Mouse (Mus musculus) hindbrain, embryonic 10.5 days (tissue): ENCODE data around the gene Gpsm2. TPM values are rescaled to one million over a fixed set of nuclear protein-coding genes. Genes with fewer than 3 reads are reported as not detected.

Source experiments
- DNase-seq: peaks from one replicate; pipeline ENCODE4 v3.0.0-alpha.2; 2017; ENCODE audit warnings: low spot score
- H3K27ac ChIP-seq: fragments of 300-500 bp; sonication (generic); 2 replicates; pipeline ENCODE4 v1.5.1; 2016; ENCODE audit warnings: mild to moderate bottlenecking, moderate library complexity
- H3K27me3 ChIP-seq: fragments of 300-500 bp; sonication (generic); 2 replicates; pipeline ENCODE4 v1.6.1; 2016; ENCODE audit warnings: mild to moderate bottlenecking; ENCODE audit not compliant: poor library complexity, insufficient read depth, severe bottlenecking
- H3K36me3 ChIP-seq: fragments of 300-500 bp; sonication (generic); 2 replicates; pipeline ENCODE4 v1.6.1; 2016; ENCODE audit warnings: mild to moderate bottlenecking, moderate library complexity
- H3K4me1 ChIP-seq: fragments of 300-500 bp; sonication (generic); replicated peaks from 2 replicates; pipeline ENCODE4 v1.6.1; 2016; ENCODE audit warnings: mild to moderate bottlenecking
- H3K4me3 ChIP-seq: fragments of 300-500 bp; sonication (generic); 2 replicates; pipeline ENCODE4 v1.5.1; 2016; ENCODE audit warnings: mild to moderate bottlenecking, moderate library complexity
- H3K9me3 ChIP-seq: fragments of 300-500 bp; sonication (generic); 2 replicates; pipeline ENCODE4 v1.6.1; 2016; ENCODE audit warnings: mild to moderate bottlenecking, moderate library complexity
- WGBS: fragments of 180-500 bp; shearing (Covaris S2); methylation state at CpG from one replicate; pipeline ENCODE4 v1.1.7; 2016; 5-methylcytosine and 5-hydroxymethylcytosine counted together
- polyA plus RNA-seq: library from polyadenylated mRNA; unstranded; fragments of >200 nt; fragmentation: Nextera tagmentation; extraction: Ambion mirVana; gene quantifications from 2 replicates; pipeline ENCODE4 v1.2.1, GENCODE M21; 2016

The Gpsm2 gene
- polyA plus RNA-seq, 1 experiment from 2014 or later, result 88.5 TPM

DNA sequence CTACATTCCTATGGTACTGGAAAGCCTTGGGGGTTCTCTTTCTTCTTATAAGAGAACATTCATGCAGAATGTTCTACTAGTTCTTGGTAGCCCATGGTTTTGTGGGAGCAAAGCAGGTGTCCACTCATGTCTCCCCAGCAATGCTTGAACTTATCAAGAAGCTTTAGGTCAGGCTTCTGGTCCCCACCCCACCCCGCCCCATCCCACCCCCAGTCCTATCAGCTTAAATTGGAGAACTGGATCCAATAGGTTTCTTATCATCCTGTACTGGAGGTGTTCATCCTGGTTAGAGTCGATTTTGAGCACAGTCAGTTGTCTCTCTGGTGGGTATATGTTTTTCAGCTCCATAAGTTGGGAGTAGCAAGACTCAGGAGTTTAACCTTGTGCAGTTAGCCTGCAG lies 33.4 kb upstream of the Gpsm2 start:
- Histone ChIP-seq H3K9me3 (no peaks in the 10 kb centered on the region), H3K4me1 (no peaks in the 10 kb centered on the region), H3K27me3 (no peaks in the 10 kb centered on the region), H3K27ac (no peak overlapping the region), H3K4me3 (no peak overlapping the region), H3K36me3 (no peaks in the 10 kb centered on the region)
- DNase-seq, result no peak
- WGBS, result 93% methylated on average over 2 of the region's 2 CpGs

DNA sequence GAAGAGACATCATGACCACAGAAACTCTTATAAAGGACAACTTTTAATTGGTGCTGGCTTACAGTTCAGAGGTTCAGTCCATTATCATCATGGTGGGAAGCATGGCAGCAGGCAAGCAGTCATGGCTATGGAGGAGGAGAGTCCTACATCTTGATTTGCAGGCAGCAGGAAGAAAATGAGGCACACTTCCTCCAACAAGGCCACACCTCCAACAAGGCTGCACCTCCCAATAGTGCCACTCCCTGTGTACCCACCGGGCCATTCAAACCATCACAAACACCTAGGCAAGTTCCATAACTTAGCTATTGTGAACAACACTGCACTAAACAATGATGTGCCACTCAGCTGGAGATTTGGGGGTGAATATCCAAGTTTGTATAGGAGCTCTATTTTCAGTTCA lies 32.4 kb upstream of the Gpsm2 start:
- Histone ChIP-seq H3K9me3 (no peaks in the 10 kb centered on the region), H3K4me1 (no peaks in the 10 kb centered on the region), H3K27ac (no peak overlapping the region), H3K27me3 (no peaks in the 10 kb centered on the region), H3K36me3 (no peaks in the 10 kb centered on the region), H3K4me3 (no peak overlapping the region)
- 91% methylated on average over 1 of the region's 1 CpGs for WGBS
- DNase-seq, result no peak

DNA sequence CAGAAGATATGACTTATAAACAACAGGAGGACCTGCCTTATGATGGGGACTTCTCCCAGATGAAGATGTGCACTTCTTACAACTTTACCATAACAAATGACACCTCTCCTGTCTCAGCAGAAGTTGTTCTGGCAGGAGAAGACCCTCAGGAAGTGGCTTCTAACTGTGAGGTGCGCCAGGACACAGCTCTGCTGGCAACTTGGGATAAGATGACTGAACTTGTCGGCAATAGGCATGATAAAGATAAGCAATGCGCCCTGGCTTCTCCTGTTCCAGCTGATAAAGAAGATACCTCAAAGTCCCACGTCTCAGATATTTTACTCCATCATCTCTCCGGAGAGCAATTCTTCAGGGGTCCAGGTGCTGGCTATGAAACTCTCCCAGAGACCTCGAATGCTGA lies 29.6 kb upstream of the Gpsm2 start:
- Histone ChIP-seq H3K27ac (no peak overlapping the region), H3K27me3 (no peaks in the 10 kb centered on the region), H3K4me3 (no peak overlapping the region), H3K36me3 (no peaks in the 10 kb centered on the region), H3K4me1 (no peaks in the 10 kb centered on the region), H3K9me3 (no peaks in the 10 kb centered on the region)
- no peak for DNase-seq
- WGBS, result 86% methylated on average over 6 of the region's 6 CpGs

DNA sequence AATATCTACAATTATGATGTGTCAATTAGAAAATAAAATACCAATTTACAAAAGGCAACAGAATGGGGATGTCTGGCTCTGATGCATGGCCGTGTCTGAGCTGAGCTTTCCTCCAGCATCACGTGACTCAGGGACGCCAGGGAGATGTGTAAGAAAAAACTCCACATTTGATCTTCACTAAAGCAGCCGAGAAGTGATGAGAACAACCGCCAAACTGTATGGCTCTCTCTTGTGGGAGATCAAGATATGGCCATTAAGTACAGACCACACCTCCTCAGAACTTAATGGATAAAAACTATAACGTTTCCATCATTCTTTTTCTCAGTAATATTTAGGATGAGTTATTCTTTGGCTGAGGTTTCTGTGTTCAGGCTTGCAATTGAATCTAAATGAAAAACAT lies 29.0 kb upstream of the Gpsm2 start:
- Histone ChIP-seq H3K9me3 (no peaks in the 10 kb centered on the region), H3K27ac (no peak overlapping the region), H3K27me3 (no peaks in the 10 kb centered on the region), H3K36me3 (no peaks in the 10 kb centered on the region), H3K4me1 (no peaks in the 10 kb centered on the region), H3K4me3 (no peak overlapping the region)
- WGBS, result 76% methylated on average over 6 of the region's 6 CpGs
- no peak for DNase-seq

DNA sequence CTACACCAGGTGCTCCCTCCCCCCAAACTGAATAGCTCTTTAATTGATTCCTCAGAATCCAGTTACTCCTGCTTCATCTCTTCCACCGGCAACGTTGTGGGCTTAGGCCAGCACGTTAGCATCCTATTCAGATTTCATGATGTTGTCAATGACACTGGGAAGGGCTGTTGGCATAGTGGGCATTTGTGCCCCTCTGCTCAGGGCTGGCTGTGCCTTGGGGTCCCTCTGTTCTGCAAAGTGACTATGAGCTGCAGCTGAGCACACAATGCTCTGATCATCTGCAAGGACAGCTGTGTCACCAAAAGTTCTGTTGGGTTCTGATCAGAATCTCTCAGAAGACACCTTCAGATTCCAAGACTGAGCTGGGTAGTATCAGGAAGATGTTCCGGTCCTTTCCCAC lies 22.0 kb upstream of the Gpsm2 start:
- WGBS, result 81% methylated on average over 4 of the region's 4 CpGs
- H3K4me1 ChIP-seq, result no peaks in the 10 kb centered on the region
- H3K4me3 ChIP-seq, result no peak overlapping the region
- no peak for DNase-seq
- no peaks in the 10 kb centered on the region for H3K9me3 ChIP-seq
- H3K27me3 ChIP-seq, result no peaks in the 10 kb centered on the region
- H3K27ac ChIP-seq, result no peak overlapping the region
- H3K36me3 ChIP-seq, result no peaks in the 10 kb centered on the region

DNA sequence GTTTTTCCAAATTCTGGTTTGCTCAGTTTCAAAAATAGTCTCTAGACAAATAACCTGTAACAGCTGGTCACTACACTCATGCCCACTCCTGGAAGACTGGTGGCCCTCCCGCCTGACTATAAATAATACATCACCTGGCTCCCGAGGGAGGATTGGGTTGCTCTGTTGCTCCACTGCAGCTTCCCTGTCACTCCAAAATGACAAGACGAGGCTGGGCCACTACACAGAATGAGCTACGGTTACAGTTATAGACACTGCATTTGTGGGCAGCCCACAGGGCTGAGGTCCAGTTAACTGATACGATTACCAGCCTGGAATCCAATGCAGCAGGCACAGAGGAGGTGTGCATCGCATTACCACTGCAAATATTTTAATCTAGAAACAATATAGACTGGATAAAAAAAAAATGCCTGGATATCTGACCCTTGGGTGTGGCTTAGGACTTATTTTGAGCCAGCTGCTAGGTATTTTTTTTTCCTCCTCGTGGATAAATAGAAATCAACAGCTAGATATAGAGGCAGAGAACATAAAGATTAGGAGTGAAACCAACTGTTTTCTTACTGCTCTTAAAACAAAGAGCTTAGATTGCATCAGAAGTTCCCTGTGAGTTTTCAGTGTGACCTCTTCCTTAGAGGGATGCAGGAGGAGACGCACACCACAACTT lies 17.1 kb upstream of the Gpsm2 start, which contains the start of gene Aknad1:
TSS of gene Aknad1 (plus strand) at position 614 of the 664 bp plus-strand sequence.
- H3K36me3 ChIP-seq, result no peaks in the 10 kb centered on the region
- H3K4me3 ChIP-seq, result no peak within 1 kb of the TSS
- H3K27me3 ChIP-seq, result no peaks in the 10 kb centered on the region
- no peaks in the 10 kb centered on the region for H3K9me3 ChIP-seq
- WGBS, result 68% methylated on average over 8 of the region's 8 CpGs
- H3K27ac ChIP-seq, result no peak within 1 kb of the TSS
- DNase-seq, result peak; percentile 11
- no peaks in the 10 kb centered on the region for H3K4me1 ChIP-seq

DNA sequence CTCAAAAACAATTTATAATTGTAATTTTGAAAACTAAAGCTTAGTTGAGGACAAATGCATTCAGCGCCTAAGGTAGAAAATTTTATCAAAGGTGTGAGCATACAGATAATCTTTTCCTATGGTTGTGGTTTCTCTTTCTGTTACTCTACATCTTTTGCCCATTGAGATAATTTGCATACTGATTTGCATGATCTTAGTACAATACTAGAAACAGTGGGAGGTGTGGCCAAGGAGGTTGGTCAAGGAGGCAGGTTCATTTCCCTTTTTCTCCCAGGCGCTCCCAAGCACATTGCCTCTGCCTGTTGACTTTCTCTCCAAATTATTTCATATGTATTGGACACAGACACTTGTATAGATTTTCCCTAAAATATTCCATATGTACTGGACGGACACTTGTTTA lies 15.7 kb upstream of the Gpsm2 start:
- H3K4me3 ChIP-seq, result no peak overlapping the region
- no peak overlapping the region for H3K27ac ChIP-seq
- H3K4me1 ChIP-seq, result no peaks in the 10 kb centered on the region
- no peaks in the 10 kb centered on the region for H3K36me3 ChIP-seq
- WGBS, result 91% methylated on average over 3 of the region's 3 CpGs
- H3K9me3 ChIP-seq, result no peaks in the 10 kb centered on the region
- no peak for DNase-seq
- H3K27me3 ChIP-seq, result no peaks in the 10 kb centered on the region

DNA sequence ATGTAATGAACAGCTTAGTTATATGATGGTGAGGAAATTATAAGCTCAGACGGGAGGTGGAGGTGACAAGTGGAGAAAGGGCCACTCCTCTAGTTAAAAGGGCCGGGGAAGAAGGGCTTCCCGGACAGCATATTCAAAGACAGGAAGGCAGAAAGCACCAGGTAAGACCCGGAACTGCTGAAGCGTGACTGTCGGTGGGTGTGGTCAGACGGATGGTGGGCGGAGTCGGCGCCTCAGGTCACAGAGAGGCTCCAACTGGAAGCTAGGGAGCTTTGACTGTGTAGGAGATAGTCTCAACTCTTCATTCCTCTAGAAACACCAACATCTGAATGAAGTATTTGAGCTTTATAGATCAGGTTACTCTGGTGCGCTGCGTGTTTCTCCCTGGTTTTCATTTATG lies 8.2 kb upstream of the Gpsm2 start:
- no peaks in the 10 kb centered on the region for H3K36me3 ChIP-seq
- H3K27me3 ChIP-seq, result 0 out of 2 replicates have a peak, but pooled peaks cover 4% of the 10 kb centered on the region
- DNase-seq, result no peak
- H3K9me3 ChIP-seq, result peaks cover 12% of the 10 kb centered on the region; the same call in 1 of the 2 replicates
- H3K4me1 ChIP-seq, result 0 out of 2 replicates have a peak, but pooled peaks cover 2% of the 10 kb centered on the region
- no peak overlapping the region for H3K4me3 ChIP-seq
- no peak overlapping the region for H3K27ac ChIP-seq
- WGBS, result 43% methylated on average over 12 of the region's 12 CpGs

DNA sequence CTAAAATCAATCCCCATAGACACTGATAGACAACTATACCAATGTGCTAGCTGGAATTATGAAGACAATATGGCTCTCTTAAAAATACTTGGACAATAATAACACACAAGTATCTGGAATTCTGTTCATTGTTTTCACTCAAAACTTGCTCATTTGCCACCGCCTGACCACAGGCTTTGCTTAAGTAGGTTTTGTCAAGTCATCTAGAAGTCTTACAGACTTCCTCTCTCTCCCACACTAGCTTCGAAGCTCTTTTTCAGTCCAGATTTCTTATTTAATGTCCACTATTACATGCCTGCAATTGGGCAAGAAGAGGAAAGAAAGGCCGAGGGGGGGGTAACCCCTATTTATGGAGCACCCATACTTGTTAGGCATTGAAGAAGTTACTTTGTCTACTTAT lies 5.7 kb upstream of the Gpsm2 start:
- no peaks in the 10 kb centered on the region for H3K36me3 ChIP-seq
- WGBS, result 89% methylated on average over 3 of the region's 3 CpGs
- no peak for DNase-seq
- H3K27me3 ChIP-seq, result 0 out of 2 replicates have a peak, but pooled peaks cover 4% of the 10 kb centered on the region
- H3K9me3 ChIP-seq, result peaks cover 12% of the 10 kb centered on the region; the same call in 1 of the 2 replicates
- H3K4me1 ChIP-seq, result peaks cover 10% of the 10 kb centered on the region
- H3K4me3 ChIP-seq, result no peak overlapping the region
- no peak overlapping the region for H3K27ac ChIP-seq

DNA sequence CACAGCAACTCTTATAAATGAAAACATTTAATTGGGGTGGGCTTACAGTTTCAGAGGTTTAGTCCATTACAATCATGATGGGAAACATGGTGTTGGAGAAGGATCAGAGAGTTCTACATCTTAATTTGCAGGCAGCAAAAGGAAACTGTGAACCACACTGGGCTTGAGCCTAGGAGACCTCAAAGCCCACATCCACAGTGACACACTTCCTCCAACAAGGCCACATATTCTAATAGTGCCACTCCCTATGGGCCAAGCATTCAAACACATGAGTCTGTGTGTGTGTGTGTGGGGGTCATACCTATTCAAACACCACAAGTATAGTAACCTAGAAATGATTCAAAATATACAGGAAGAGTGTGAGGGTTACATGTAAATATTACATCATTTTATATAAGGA lies 5.2 kb upstream of the Gpsm2 start:
- H3K27me3 ChIP-seq, result 0 out of 2 replicates have a peak, but pooled peaks cover 4% of the 10 kb centered on the region
- H3K9me3 ChIP-seq, result peaks cover 12% of the 10 kb centered on the region; the same call in 1 of the 2 replicates
- H3K4me3 ChIP-seq, result no peak overlapping the region
- no peak for DNase-seq
- H3K27ac ChIP-seq, result no peak overlapping the region
- no peaks in the 10 kb centered on the region for H3K36me3 ChIP-seq
- peaks cover 14% of the 10 kb centered on the region for H3K4me1 ChIP-seq

DNA sequence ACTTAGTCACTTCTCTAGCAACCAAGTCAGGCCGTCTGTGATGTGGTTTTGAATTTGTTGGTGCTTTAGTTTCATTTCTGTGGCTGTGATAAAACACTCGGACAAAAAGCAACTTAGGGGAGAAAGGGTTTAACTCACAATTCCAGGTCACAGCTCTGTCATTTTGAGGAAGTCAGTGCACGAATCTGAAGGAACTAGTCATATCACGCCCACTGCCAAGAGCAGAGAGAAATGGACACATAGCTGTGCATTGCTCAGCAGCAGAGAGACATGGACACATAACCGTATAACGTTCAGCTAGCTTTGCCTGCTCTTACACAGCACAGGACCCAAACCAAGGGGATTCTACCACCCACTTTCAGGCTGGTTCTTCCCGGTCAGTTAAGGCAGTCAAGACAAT lies 4.3 kb upstream of the Gpsm2 start:
- H3K27ac ChIP-seq, result no peak overlapping the region
- H3K4me3 ChIP-seq, result no peak overlapping the region
- H3K4me1 ChIP-seq, result peaks cover 14% of the 10 kb centered on the region
- H3K9me3 ChIP-seq, result peaks cover 12% of the 10 kb centered on the region; the same call in 1 of the 2 replicates
- H3K27me3 ChIP-seq, result 0 out of 2 replicates have a peak, but pooled peaks cover 4% of the 10 kb centered on the region
- 94% methylated on average over 7 of the region's 7 CpGs for WGBS
- no peak for DNase-seq
- no peaks in the 10 kb centered on the region for H3K36me3 ChIP-seq

DNA sequence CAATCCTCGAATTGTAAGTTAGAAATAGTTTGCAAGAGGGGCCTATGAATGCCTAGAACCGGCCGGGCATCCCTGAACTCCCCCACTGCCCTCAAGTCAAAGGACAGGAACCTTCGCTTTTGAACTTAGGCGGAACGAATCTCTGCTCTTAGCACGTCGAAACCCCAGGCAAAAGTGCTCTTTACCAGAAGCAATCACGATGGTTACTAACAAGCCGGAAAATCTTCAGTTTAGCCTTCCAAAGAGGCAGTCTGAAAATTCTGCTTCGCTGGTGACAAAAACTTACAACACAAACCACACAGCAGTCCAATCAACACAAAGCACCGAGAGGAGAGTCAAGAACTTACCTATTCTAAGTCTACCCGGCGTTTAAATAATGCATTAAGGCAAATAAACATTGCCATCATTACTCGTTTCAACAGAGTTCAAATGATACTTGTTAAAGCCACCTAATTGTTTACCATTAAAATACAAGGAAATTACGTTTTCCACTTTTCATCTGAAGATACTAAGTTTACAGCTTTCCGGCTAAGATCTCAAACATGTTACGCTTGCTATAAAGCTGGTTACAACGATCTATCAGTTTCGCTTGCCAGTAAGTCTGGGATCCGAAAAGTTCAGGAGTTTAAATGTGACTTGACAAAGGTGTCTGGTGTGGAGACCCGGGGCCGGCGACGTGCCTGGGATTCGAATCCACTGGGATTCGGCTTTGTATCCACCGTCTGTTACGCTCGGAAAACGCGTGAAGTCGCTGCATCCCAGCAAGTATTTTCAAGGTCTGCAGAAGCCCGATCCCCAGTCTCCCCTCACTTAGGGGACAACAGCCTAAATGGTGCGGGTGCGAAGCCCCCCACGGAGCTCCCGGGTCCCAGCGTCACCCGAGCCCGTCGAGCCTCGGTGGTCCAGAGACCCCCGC lies 775 bp downstream of the Gpsm2 start:
- peaks cover 13% of the 10 kb centered on the region for H3K36me3 ChIP-seq
- peaks cover 35% of the 10 kb centered on the region for H3K4me1 ChIP-seq
- DNase-seq, result peak; percentile 52
- H3K27me3 ChIP-seq, result no peaks in the 10 kb centered on the region
- peak overlapping the region; percentile 87 for H3K4me3 ChIP-seq
- under 1% methylated on average over 44 of the region's 44 CpGs for WGBS
- H3K9me3 ChIP-seq, result peaks cover 6% of the 10 kb centered on the region; the same call in 1 of the 2 replicates
- peak overlapping the region; percentile 98 for H3K27ac ChIP-seq

DNA sequence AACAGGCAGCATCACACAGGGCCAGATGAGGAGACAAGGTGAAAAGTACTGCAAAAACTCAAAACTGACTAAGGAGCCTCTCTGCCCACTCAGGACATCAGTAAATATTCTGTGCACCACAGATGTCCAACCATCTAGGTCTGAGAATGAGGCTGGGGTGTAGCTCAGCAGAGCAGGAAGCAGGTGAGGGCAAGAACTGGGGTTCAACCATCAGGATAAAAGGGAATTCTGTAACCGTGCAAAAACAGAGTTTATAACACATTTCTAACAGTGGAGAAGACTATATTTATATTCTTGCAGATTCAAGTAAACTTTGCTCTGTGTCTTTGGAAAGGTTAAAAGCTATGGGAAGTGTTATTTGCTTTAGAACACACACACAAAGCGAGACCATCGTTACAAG lies 2.3 kb downstream of the Gpsm2 start:
- DNase-seq, result no peak
- Histone ChIP-seq H3K9me3 (0 out of 2 replicates have a peak, but pooled peaks cover 1% of the 10 kb centered on the region), H3K4me3 (peak overlapping the region; percentile 87; the same call in 1 of the 2 replicates), H3K36me3 (peaks cover 29% of the 10 kb centered on the region), H3K4me1 (peaks cover 29% of the 10 kb centered on the region), H3K27ac (no peak overlapping the region), H3K27me3 (no peaks in the 10 kb centered on the region)
- 89% methylated on average over 3 of the region's 3 CpGs for WGBS
